ENCODE assay signal across 20 mouse cellular contexts in the genomic region with DNA sequence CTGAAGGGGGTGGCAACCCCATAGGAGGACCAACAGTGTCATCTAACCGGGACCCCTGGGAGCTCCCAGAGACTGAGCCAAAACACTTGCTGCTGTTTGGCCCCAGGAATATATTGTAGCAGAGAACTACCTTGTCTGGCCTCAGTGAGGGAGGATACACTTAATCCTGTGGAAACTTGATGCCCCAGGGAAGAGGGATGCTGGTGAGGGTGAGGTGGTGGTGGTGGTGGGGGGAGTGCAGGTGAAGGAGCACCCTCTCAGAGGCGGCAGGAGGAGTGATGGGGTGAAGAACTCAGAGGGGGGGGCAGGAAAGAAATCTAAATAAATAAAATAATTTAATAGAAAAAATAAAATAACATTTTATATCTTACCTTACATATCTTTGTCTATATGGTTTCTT.
DNase-seq lines count a peak whose midpoint lies in the region; ATAC-seq and TF ChIP-seq lines count a peak whose summit lies in the region.
"Had no signal": no experiment of that assay in that cellular context is flagged by ENCODE, and none has a peak within 500 bp of the region (broad histone marks: within the 10 kb centered on the region; RNA-seq: fewer than 3 reads in every experiment).

No protein-coding gene starts in this region.

- no peak overlapping the region for H3K4me2 ChIP-seq in embryonic facial prominence, embryonic 12.5 days (replicated peaks)
- H3K4me2 ChIP-seq in midbrain, embryonic 13.5 days (replicated peaks) = no peak overlapping the region
- no peak overlapping the region for H3K4me2 ChIP-seq in midbrain, embryonic 11.5 days
- H3K4me2 ChIP-seq: hindbrain, embryonic 13.5 days; intestine, embryonic 15.5 days had no signal

- no peak overlapping the region for H3K4me3 ChIP-seq in embryonic facial prominence, embryonic 12.5 days
- no peak overlapping the region for H3K4me3 ChIP-seq in embryonic facial prominence, embryonic 10.5 days
- no peak overlapping the region for H3K4me3 ChIP-seq in layer of hippocampus, adult 2 months
- no peak overlapping the region for H3K4me3 ChIP-seq in midbrain, embryonic 13.5 days (replicated peaks)
- H3K4me3 ChIP-seq in midbrain, embryonic 11.5 days (ENCODE audit: low read depth, low read length) = no peak overlapping the region
- H3K4me3 ChIP-seq in heart, adult 2 months = no peak overlapping the region
- H3K4me3 ChIP-seq: heart, embryonic 10.5 days; hindbrain, embryonic 13.5 days; intestine, embryonic 15.5 days had no signal

- no peaks in the 10 kb centered on the region for H3K27me3 ChIP-seq in embryonic facial prominence, embryonic 12.5 days
- no peaks in the 10 kb centered on the region for H3K27me3 ChIP-seq in embryonic facial prominence, embryonic 10.5 days (replicated peaks; ENCODE audit: low read depth, poor library complexity, severe bottlenecking)
- H3K27me3 ChIP-seq in midbrain, embryonic 13.5 days = no peaks in the 10 kb centered on the region
- H3K27me3 ChIP-seq in midbrain, embryonic 11.5 days (ENCODE audit: control insufficient read depth, insufficient read depth, low read length) = no peaks in the 10 kb centered on the region
- no peaks in the 10 kb centered on the region for H3K27me3 ChIP-seq in heart, adult 2 months (ENCODE audit: control insufficient read depth, insufficient read depth, low read length)
- H3K27me3 ChIP-seq: hindbrain, embryonic 13.5 days; intestine, embryonic 15.5 days had no signal

- no peak overlapping the region for H3K27ac ChIP-seq in embryonic facial prominence, embryonic 12.5 days
- H3K27ac ChIP-seq in embryonic facial prominence, embryonic 10.5 days (replicated peaks) = no peak overlapping the region
- peak overlapping the region; percentile 89 for H3K27ac ChIP-seq in layer of hippocampus, adult 2 months
- H3K27ac ChIP-seq in midbrain, embryonic 13.5 days = no peak overlapping the region
- H3K27ac ChIP-seq in midbrain, embryonic 11.5 days (ENCODE audit: low read depth, low read length) = no peak overlapping the region; the same call in 1 of the 2 replicates
- no peak overlapping the region for H3K27ac ChIP-seq in heart, adult 2 months
- H3K27ac ChIP-seq: heart, embryonic 10.5 days; hindbrain, embryonic 13.5 days; intestine, embryonic 15.5 days had no signal

- H3K36me3 ChIP-seq in embryonic facial prominence, embryonic 12.5 days = no peaks in the 10 kb centered on the region
- no peaks in the 10 kb centered on the region for H3K36me3 ChIP-seq in embryonic facial prominence, embryonic 10.5 days (replicated peaks)
- no peaks in the 10 kb centered on the region for H3K36me3 ChIP-seq in midbrain, embryonic 13.5 days
- no peaks in the 10 kb centered on the region for H3K36me3 ChIP-seq in midbrain, embryonic 11.5 days (ENCODE audit: control insufficient read depth, insufficient read depth, low read length)
- no peaks in the 10 kb centered on the region for H3K36me3 ChIP-seq in heart, adult 2 months (ENCODE audit: control insufficient read depth, insufficient read depth, low read length)
- H3K36me3 ChIP-seq: G1E; heart, embryonic 10.5 days; hindbrain, embryonic 13.5 days; intestine, embryonic 15.5 days had no signal

- no peaks in the 10 kb centered on the region for H3K79me2 ChIP-seq in heart, adult 2 months (replicated peaks; ENCODE audit: control insufficient read depth, insufficient read depth, low read length)

- no peak for TF ChIP-seq CTCF in layer of hippocampus, adult 2 months (conservative IDR thresholded peaks at IDR 0.05)
- no peak for TF ChIP-seq CTCF in heart, adult 2 months (IDR thresholded peaks at IDR 0.05)

- 42% methylated on average over 2 of the region's 2 CpGs for WGBS in embryonic facial prominence, embryonic 12.5 days
- WGBS in embryonic facial prominence, embryonic 10.5 days = 36% methylated on average over 2 of the region's 2 CpGs
- WGBS in midbrain, embryonic 13.5 days = 54% methylated on average over 2 of the region's 2 CpGs
- WGBS in midbrain, embryonic 11.5 days = 58% methylated on average over 2 of the region's 2 CpGs
- 52% methylated on average over 2 of the region's 2 CpGs for WGBS in heart, adult 2 months

- no peak for TF ChIP-seq POLR2A in heart, adult 2 months (IDR thresholded peaks at IDR 0.05; ENCODE audit: insufficient read depth, low read depth, low read length)

- DNase-seq in embryonic facial prominence, embryonic 10.5 days (ENCODE audit: low spot score) = no peak
- no peak for DNase-seq in layer of hippocampus, adult 2 months (ENCODE audit: low spot score in 2 of 2)
- DNase-seq in layer of hippocampus, postnatal 36 days = no peak
- no peak for DNase-seq in midbrain, embryonic 11.5 days (ENCODE audit: low spot score, missing footprints)
- DNase-seq in heart, adult 2 months = no peak
- DNase-seq: adrenal gland, postnatal 10 days; B cell, adult 2 months; cerebellum, adult 11 months; cerebellum, adult 8-10 months; cerebellum, postnatal 36 days; gastrocnemius, postnatal 36 days; heart, postnatal 10 days; heart, postnatal 4 days had no signal

- no peak overlapping the region for H3K9ac ChIP-seq in embryonic facial prominence, embryonic 12.5 days
- no peak overlapping the region for H3K9ac ChIP-seq in midbrain, embryonic 13.5 days (replicated peaks)
- H3K9ac ChIP-seq in midbrain, embryonic 11.5 days (ENCODE audit: low read length) = no peak overlapping the region
- no peak overlapping the region for H3K9ac ChIP-seq in heart, adult 2 months (ENCODE audit: low read depth, low read length)
- H3K9ac ChIP-seq: hindbrain, embryonic 13.5 days; intestine, embryonic 15.5 days had no signal

- no peak for TF ChIP-seq EP300 in heart, adult 2 months (IDR thresholded peaks at IDR 0.05; ENCODE audit: insufficient read depth, low read depth, low read length)

- ATAC-seq in embryonic facial prominence, embryonic 12.5 days (ENCODE audit: insufficient number of reproducible peaks, insufficient read depth, low FRiP score, low TSS enrichment) = 0 out of 2 replicates have a peak, but pooled peaks have one; percentile 10
- ATAC-seq in midbrain, embryonic 13.5 days = peak; percentile 60
- ATAC-seq in midbrain, embryonic 11.5 days (ENCODE audit: low FRiP score) = no peak; the same call in 1 of the 2 replicates
- ATAC-seq: CD4-positive, CD25-positive, alpha-beta regulatory T cell, adult 4 months; intestine, embryonic 15.5 days had no signal

- no peaks in the 10 kb centered on the region for H3K9me3 ChIP-seq in embryonic facial prominence, embryonic 12.5 days
- H3K9me3 ChIP-seq in embryonic facial prominence, embryonic 10.5 days = no peaks in the 10 kb centered on the region
- no peaks in the 10 kb centered on the region for H3K9me3 ChIP-seq in midbrain, embryonic 13.5 days
- H3K9me3 ChIP-seq in midbrain, embryonic 11.5 days (ENCODE audit: control insufficient read depth, low read length) = no peaks in the 10 kb centered on the region
- H3K9me3 ChIP-seq: G1E; heart, embryonic 10.5 days; hindbrain, embryonic 13.5 days; intestine, embryonic 15.5 days had no signal

- intact Hi-C loops in heart, adult 2 months (cut with DNase I) = no loop called here

- no peaks in the 10 kb centered on the region for H3K4me1 ChIP-seq in embryonic facial prominence, embryonic 12.5 days
- no peaks in the 10 kb centered on the region for H3K4me1 ChIP-seq in embryonic facial prominence, embryonic 10.5 days
- peaks cover 13% of the 10 kb centered on the region; the same call in 1 of the 2 replicates for H3K4me1 ChIP-seq in midbrain, embryonic 13.5 days (replicated peaks)
- H3K4me1 ChIP-seq in midbrain, embryonic 11.5 days (ENCODE audit: control insufficient read depth, insufficient read depth, low read length) = peaks cover 5% of the 10 kb centered on the region; the same call in 1 of the 2 replicates
- no peaks in the 10 kb centered on the region for H3K4me1 ChIP-seq in heart, adult 2 months (ENCODE audit: control insufficient read depth, insufficient read depth, low read length)
- H3K4me1 ChIP-seq: heart, embryonic 10.5 days; hindbrain, embryonic 13.5 days; intestine, embryonic 15.5 days had no signal
